Mouse (Mus musculus) T-helper 1 cell (primary cell): ENCODE results near the gene Lrguk.

Experiments
- in situ Hi-C: fragments of 300-600 bp; cut with MboI, MseI; formaldehyde crosslinking; loops from one replicate; pipeline ENCODE4 v1.15.1; 2025; ENCODE audit warnings: high pct_unique_total_duplicates

The Lrguk gene

DNA sequence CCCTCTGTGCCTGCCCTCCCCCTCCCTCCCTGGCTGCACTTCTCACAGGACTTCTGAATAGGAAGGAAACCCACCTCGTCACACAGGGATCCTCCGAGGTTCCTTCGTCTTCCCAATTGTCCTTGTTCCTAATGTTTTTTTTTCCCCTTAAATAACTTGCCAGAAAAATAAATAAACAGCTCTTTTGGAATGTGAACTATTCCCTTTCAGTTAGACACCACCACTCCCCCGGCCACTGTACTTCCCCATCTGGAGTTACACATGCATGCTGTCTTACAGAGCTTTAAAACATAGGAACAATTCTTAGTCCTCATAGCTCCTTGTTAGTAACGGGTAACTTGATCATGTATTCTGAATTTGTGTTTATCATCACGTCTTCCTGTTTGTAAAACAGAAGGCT, 116.8 kb downstream of the Lrguk start:
- in situ Hi-C loops: no loop called here

DNA sequence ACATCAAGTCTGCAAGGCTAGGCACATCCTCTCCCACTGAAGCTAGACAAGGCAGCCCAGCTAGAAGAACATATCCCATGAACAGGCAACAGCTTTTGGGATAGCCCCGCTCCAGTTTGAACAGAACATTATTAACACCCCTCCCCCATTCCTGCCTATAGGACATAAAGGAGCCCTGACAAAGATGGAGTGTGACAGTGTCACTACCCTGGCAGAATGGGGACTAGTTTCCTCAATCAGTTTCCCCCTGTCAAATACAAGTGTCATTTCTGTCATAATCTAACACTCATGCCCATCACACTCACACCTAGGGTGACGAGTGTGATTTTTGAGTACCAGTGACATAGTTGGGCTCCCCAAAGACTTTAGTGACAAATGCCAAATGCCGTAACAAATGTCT, 118.8 kb downstream of the Lrguk start:
- in situ Hi-C loops: no loop called here

DNA sequence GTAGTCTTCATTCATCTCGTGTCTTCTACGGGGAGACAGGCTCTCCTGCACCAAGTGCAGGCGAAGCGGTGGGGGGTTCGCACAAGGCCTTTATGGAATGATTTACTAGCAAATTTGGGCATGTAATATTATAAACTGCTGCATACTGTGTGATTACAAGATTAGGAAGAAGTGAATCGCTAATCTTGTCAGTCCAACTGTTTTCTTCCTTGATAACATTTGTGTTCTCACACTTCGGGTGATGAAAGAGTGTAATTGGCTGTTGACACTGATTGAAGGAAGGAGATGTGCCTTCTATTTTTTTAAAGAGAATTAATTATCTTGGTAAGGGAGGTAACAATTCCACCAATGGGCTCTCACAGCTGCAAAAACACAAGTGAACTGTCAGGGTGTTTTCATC, 119.4 kb downstream of the Lrguk start:
- in situ Hi-C loops: no loop called here

DNA sequence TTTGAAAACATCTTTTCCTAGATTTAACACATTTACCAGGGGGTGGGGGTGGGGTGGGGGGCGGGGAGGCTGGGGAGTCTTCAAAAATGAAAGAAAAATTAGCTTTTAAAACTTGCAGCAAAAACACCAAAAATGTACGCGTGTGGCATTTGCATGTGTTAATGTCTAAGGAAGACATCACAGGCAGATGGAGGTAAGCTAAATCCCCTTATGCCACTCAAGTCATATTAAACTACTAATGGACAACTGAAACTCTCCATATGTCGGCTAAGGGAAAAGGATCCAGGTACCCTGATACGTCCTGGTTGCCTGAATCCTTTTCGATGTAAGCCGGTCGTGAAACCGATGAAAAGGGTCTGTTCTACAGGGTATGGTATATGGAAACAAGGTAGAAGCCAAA, 119.8 kb downstream of the Lrguk start:
- in situ Hi-C loops: no loop called here

DNA sequence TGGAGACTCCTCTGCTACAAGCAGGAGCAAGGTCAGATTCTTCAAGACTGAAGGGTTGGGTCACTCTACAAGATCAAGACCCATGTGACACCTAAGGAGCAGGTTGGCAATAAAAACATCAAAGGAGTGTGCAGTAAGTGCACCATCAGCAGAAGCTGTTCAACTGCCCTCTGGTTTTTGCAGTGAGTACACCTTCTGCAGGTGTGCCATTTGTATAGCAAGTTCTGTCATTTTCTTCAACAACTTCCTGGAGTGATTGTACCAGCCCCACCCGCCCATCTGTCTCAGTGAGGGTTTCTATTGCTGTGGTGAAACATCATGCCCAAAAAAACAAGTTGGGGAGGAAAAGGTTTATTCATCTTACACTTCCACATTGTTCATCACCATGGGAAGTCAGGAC, 120.6 kb downstream of the Lrguk start:
- in situ Hi-C loops: loop anchor here (10.0 kb wide), 1 partner anchor 1185 kb away; no protein-coding TSS in a partner anchor

DNA sequence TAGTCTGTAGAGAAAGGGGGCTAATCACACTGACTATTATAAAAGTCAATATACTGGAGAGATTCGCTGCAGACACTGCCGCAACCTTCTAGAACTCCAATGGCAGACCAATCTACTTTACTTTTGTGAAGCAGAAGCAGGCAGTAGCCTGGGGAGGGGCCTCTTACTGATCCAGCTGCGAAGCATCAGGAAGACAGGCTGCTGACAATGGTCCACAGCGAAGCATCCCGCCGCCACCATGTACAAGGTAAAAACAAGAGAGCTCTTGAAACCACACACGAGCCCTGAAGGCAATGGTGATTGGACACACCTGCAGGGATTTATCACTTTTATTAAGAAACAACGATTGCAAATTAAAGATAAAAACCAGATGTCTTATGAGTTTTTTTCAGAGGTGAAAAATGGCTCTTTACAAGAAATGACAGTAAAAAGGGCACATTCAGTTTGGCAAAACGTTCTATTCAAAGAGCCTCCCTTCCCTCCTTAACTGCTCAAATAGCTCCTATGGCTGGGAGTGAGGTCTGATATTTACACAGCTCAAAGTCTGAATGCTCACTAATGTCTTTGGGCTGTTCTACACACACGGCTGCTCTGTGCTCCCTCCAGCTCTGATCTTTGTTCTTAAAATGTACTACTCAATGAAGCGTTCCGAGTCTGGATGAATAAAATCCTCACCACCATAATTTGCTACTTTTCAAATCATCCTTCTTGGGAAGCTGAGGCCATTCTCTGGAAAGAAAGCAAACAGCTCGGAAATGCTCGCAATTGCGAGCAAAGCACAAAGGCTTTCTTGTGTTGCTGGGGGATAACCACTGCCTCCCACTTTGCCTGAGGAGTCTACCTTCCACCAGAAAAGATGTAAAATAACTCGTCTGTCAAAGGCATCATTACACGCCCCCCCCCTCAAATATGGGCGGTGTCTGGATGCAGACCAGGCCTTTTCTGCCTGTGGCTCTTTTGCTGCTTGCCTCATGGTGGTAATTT, 124.1 kb downstream of the Lrguk start:
- in situ Hi-C loops: loop anchor here (10.0 kb wide), 1 partner anchor 1189 kb away; no protein-coding TSS in a partner anchor

DNA sequence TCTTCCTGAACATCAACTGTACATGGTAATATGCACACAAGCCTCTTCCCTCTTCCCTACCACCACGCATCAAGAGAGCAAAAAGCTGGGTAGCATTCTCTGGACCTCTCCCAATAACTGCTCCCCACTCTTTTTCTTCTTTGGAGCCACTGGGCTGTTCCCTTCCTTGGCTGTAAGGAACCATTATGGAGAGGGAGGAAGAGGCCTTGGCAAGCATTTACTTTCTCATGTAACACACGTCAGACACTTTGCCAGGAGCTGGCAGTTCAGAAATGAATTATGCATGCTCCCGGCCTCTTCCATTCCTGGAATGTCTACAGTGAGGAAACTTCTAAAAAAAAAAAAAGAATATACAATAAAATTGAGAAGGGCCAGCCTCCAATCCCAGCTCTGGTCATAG, 125.0 kb downstream of the Lrguk start:
- in situ Hi-C loops: loop anchor here (10.0 kb wide), 1 partner anchor 1189 kb away; no protein-coding TSS in a partner anchor

DNA sequence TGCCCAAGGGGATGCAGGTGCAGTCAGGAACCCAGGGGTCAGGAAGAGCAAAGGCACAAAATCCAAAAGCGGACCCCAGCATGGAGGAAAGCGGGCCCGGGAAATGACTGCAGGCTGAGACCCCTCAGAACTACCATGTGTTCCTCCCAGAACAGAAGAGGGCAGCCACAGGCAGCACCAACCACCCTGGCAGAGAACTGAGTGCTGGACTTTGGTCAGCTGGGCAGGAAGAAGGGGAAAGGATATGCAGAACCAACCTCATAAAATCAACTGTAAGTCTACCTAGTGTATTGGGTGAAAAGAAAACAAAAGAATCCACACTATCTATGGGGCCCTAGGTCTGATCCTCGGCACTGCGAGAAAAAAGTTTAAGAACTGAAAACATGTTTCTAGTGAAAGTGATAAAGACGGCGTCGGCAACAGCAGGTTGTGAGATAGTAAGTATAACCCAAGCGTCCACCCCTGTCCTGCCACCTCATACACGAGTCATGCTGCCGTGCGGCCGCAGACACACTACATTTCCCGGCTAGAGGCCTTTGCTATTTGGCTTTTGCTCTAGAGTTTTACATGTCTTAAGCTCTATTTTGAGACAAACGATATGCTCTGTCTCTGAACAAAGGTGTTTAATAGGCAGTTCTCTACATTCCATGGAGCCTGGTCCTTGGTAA, 126.0 kb downstream of the Lrguk start:
- in situ Hi-C loops: loop anchor here (10.0 kb wide), 1 partner anchor 1190 kb away; no protein-coding TSS in a partner anchor

DNA sequence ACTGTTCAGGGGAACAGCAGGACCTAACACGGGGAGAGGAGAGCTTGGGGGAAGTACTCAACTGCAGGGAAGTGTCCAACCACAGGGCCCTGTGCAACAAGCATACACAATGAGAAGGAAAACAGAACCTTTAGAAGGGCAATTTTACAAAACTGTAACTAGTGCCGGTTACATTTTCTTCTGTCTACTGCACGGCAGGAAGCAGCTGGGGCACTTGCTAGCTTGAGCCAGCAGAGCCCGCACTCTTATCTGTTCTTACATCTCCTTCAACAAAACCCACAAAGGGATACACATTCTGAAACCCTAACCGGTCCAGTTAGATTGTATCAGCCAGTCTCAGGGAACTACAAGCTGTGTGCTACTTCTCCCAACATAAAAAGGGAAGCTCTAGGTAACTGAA, 126.8 kb downstream of the Lrguk start:
- in situ Hi-C loops: loop anchor here (10.0 kb wide), 1 partner anchor 1191 kb away; no protein-coding TSS in a partner anchor

DNA sequence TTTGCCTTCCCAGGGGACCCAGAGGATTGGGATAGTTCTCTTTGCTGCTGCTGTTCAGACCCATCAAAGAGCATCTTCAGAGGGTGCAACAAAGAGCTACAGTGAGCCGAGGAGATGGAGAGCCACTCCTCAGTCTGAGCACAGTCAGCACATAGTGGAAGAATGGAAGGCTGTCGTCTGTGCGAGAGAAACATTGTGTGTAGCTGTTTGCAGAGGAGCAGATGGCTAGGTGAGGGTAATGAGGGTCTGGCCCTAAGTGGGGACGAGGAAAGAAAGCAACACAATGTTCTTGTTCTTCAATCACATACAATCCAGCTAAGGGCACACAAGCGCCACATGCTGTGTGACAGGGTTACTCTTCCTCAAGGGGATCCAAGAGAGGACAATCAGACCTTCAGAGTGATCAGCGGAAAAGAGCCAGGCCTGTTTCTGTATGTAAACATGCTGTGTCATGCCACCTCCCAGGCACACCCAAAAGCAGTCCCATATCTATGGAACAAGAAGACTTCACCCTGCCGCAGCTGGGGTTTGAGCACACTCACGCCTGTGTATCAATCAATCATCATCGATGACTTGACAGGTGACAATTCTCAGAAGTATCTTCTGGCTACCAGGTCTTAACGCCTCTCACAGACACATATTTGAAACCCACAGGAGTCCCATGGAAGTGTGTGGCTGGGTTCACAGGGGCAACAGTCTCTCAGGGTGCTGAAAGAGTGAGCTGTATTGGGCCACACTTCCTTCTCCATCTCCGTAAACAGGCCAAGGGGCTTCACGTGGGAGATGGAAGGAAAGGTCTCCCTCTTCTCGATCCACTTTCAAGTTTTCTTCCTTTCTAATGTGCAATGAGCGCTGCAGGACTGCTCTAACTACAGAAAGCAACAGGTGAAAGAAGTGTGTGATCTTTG, 127.8 kb downstream of the Lrguk start:
- in situ Hi-C loops: loop anchor here (10.0 kb wide), 1 partner anchor 1192 kb away; no protein-coding TSS in a partner anchor

DNA sequence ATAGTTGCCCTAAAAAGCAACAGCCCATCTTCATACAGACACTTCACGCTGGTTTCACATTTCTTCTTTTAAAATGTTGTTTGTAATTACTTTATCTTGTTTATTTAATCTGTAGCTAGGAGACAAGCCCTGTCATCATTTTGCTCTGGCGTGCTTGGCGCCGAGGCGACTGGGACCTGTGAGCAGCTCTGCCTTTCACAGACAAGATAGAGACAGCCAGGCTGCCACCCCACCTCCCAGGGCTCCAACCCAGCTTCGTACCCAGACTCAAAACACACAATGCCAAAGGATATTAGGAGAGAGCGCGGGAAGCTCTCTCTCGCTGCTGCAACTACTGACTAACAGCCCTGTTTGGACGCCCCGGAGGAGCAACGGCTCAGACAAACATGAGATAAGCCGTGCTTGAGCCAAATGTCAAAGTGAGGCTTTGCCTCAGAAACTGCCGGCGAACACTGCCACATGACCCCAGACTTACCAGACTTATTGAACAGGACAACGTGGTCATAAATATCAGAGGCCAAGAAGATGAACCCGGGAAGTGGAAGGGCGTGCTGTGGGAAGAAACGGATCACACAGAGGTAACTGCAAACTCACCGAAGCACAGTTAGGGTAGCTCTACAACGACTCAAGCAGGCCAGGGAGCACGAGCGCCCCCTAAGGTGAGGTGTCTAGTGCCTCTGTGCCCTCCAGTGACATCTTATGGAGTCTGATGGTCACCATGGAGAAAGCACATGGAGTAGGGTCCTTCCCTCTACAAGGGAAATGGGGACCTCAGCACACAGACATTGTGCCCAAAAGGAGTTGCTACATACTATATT, 131.0 kb downstream of the Lrguk start:
- in situ Hi-C loops: loop anchor here (10.0 kb wide), 1 partner anchor 1195 kb away; no protein-coding TSS in a partner anchor

DNA sequence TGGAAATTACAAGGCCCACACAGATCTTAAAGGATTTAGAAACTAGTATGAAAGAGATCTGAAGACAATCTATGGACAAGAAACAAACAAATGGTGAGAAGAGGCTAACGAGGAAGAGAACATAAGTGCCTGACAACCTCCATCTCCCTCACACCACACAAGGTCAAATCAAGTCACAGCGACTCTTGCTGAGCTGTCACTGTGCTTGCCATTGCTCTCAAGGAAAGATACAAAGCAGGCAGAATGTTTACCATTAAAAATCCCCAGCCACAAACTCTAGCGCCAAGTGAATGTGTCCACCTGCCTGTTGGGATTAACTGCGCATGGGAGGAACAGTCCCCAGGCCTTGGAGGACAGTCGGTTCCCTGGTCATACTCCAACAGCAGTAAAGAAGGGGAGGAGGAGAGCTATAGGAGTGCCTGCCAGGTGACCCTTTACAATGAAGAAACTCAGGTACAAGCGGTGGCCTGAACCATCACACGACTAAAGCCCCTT, 131.6 kb downstream of the Lrguk start:
- in situ Hi-C loops: no loop called here

DNA sequence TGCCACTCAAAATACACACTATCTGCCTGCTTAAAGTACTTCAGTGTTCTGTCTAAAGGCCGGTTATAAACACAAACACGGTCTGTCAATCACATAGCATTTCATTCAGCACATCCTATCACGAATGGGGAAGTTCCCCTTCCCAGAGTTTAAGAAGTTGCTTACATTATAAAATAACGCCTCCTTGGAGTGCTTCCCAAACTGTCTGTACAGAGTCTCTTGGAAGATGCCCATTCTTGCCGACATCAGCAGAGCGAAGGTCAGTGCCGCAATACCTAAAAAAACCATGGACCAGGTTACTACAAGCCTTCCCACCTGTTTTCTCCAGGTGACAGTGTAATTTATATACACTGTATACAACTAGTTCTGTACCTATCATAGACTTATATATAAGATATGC, 132.3 kb downstream of the Lrguk start:
- in situ Hi-C loops: no loop called here

DNA sequence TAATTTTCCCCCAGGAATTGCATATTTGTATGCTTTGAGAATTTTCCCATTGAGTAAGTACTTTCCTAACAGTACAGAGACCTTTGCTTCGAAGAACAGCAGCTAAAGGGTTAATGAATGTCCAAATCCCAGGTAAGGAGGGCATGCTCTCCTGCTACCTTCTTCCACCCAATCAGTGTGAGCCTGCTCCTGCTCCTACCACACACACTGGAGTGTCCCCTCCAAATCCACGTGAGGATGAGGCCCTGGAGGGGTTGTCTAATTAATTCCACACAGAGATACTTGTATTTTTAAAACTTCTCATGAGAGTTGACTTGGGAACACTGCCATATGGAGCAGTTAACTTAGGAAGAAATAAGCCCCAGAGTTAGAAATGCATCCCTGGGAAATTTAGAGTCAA, 133.4 kb downstream of the Lrguk start:
- in situ Hi-C loops: no loop called here

DNA sequence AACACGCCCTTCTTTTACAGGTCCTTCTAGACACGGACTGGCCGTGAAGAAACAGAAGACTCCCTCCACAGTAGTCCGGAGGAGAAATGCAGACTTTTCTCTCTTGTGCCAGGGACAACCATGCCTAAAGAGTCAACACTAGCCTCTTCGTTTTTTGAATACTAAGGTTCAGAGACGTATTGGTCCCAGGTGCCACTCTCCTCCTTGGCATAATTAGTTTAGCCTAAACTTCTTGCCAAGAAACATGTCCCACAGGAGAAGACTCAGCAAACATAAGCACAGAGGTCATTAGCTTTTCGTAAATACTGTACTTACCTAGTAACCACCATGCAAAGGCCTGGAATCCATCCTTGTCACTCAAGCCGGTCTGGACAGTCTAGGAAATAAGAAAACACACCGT, 133.8 kb downstream of the Lrguk start:
- in situ Hi-C loops: no loop called here

DNA sequence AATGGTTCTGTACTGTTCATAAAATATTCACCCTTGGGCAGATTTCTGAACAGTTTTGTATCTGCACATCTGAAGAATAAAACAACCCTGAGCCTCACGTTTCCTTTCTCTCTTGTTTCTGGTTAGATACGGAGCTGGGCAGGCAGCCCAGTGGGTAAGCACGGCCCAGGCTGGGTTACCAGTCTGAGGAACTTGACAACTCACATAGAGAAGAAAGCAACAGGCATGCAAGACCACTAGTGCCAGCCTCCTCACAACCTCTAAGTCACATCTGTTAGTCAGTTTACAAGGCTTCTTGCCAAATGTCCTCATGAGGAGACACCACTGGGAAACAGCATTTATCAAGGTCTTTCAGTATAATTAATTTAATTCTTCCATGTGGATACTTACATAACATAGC, 139.6 kb downstream of the Lrguk start:
- in situ Hi-C loops: no loop called here

DNA sequence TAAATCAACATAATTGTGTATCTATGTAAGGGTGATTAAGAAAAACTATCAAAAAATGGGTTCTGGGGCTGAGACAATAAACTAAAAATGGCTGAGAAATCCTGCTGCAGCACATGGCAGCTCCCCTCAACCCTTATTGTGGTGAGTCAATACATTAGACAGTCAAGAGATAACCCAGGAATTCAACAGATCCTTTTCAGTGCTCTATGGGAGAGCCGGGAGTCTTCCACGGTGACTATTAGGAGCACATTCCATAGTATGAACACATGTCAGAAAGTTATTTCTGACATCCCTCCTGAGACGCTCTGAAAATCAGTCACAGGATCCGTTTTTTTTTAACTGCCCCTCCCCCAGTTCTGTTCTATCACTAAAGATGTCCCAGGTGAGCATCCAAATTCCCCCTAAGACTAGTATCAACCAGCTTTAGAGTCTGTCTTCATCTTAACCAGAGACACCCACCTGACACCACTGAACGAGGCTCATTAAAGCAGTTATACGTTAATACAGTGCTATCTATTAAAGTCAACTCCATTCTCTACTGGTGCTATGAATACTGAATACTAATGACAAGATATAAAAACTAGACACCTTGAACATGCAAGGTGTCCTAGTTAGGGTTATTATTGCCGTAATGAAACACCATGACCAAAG, 141.7 kb downstream of the Lrguk start:
- in situ Hi-C loops: no loop called here

DNA sequence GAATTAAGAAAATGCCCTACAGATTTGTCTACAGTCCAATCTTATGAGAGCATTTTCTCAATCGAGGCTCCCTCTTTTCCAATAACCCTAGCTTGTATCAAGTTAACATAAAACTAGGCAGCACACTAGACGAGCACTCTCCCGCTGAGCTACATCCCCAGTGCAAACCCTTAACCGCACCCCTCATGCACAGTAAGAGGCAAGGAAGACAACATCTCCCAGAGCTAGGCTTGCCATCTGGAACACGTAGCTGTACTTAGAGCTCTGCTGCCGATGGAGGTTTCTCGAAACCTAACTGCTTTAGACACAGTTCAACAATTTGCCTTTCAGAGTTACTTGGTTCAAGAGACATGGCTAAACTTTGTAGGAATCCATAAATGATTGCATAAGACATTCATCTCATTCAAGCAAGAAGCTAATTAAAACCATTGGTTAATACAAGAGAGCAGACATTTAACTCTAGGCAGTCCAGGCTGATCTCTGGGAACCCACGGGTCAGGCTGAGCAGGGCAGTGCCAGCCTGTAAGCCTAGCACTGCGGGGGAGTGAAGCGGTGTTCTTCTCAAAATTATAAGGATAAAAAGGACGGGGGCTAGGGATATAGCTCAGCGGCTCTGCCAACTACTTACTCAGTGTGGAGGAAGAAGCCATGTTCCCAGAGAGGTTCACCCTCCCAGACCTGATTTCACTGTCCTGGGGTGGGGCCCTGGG, 142.7 kb downstream of the Lrguk start:
- in situ Hi-C loops: no loop called here

DNA sequence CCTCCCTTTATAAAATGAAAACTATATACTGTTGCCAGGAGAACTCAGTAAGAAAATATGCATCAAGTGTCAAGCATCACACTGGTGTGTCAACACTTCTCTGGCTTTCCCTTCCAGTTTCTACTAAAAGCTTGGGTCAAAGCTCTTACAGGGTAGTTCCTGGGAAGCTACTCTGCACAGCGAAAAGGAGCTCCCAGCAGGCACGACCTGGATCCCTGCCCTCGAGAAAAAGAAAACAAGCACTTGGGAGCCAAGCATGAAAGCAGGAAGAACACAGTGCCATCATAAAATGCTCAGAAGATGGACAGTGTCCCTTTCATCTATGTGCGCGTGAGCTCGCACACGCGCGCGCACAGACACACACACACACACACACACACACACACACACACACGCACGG, 144.0 kb downstream of the Lrguk start:
- in situ Hi-C loops: no loop called here
